Mouse (Mus musculus) layer of hippocampus, adult 11-12 months (tissue): Measurements from ENCODE around the gene Olfr152.

Experiments
- DNase-seq: peaks from one replicate; pipeline ENCODE4 v3.0.0; 2022; ENCODE audit warnings: low spot score

Olfr152 gene

DNA sequence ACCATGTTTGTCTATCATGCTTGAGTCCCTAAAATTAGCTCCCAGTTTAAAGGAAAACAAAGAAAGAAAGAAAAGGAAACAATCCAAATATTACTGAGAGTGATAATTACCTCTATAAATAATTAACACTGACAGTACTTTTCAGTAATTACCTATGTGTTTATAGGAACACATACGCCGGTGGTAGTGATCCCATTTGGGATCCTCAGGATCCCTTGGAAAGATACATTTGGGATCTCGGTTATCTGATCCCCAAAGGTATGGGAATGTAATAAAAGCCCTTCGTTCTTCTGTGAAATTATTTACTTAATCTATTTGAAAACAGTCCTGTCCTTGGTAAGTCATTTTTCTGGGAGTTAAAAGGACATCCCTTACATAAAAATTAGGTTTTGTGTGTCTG lies at the start of gene Olfr152:
Olfr152 (plus strand) TSS at position 301 of the 400 bp plus-strand sequence.
- DNase-seq, result no peak

DNA sequence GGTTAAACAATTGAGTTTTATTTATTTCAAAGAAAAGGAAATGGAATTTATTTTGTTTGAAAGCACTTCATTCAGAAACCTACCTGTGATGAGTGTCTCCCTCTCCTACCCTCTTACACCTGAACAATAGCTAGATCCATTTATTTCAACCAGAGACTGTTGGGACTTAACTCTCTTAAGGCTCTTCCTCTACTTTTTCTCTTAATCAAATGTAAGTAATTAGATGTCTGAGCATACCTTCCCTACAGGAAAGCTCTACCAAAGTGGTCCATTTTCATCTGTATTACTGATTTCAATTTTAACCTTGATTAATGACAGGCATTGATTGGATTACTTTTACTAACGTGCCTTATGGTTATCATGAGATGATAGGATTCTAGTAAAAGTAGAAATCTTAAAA lies 39.4 kb upstream of the Olfr152 start, which contains the start of gene Olfr1138:
Olfr1138 (minus strand) TSS at position 101 of the 400 bp plus-strand sequence.
- DNase-seq, result no peak

DNA sequence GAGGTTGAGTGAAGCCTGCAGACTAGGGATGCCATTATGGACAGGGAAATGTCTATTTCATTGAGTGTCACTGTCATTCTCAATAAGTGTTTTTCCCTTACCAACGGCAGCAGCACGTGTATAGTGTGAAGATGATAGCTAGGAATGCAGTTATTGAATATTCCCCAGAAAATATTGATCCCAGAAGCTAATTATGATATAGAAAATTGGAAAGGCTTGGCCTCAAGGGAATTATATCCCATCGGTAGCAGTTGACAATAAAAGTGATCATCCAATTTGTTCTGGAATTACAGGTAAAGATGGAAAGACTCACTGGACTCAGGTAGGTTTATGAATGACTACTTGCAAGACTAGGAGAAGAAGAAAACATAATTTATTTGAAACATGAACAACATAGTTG lies 35.8 kb upstream of the Olfr152 start, which contains the start of gene Olfr1140:
Olfr1140 (plus strand) TSS at position 301 of the 400 bp plus-strand sequence.
- DNase-seq, result no peak

DNA sequence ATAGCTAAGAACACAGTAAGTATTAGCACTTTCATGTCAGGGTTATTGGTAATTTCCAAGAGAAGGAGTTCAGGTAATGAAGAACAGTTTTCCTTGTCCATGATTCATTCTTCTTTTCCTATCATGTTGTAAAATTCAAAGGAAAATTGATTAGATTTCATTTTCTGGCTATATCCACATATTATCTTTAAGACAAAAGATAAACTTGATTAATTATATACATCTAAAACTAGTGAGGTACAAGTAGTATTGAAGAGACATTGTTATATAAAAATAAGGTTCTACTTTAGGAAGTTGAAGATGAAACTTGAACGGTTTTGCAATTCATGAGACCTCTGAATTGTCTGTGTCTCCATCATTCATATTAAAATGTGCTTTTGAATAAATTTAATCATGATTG lies 25.4 kb upstream of the Olfr152 start, which contains the start of gene Olfr1141:
Olfr1141 (minus strand) TSS at position 101 of the 400 bp plus-strand sequence.
- no peak for DNase-seq

DNA sequence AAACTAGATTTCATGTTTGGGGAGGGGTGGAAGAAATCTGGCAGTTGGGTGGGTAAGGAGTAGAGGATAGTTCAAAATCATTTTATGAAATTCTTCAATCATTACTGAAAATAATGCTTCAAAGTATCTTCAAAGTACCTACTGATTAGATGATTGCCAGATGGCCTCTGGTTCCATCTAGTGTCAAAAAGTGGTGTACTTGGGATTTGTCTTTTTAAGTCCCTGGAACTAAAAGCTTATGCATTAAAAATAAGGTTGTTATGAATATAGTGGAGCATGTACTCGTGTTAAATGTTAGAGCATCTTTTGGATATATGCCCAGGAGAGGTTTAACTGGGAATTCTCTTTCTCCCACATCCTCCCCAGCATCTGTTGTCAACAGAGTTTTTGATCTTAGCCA lies 3.1 kb upstream of the Olfr152 start:
- no peak for DNase-seq

DNA sequence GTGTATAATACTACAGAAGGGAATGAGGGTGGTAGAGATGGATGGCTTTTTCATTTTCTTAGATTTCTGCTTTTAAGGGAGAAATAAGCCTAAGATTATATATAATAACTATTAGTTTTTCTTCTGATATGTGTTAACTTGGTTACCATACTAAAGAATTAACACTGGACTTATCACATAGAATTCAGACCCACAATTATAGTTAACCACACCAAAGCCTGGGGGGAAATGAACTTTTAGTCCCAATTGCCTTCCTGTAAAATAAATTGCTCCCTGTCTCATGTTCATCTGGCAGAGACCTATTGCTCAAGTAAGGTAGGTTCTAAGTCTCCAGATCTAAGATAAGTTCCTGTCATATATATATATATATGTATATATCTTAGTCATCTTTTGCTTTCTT lies 21.0 kb downstream of the Olfr152 start, which contains the start of gene Olfr1143:
Olfr1143 (plus strand) TSS at position 301 of the 400 bp plus-strand sequence.
- no peak for DNase-seq

DNA sequence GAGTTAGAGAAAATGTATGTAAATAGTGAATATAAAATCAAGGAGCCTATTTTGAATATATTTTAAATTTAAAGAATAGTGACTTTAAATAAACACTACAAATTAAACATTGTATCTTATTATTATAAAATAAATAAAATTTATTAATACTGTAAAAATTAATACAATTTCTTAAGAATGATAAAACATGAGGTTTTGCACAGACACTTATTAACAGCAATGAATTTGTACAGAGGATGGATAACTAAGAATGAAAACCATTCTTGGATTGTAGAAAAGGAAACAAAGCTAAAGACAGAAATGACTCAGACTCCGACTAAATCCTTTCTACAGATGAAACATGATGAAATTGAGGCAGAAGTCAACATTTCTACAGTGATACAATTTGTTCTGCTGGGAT lies 30.2 kb downstream of the Olfr152 start, which contains the start of gene Olfr1145:
Olfr1145 (plus strand) TSS at position 301 of the 400 bp plus-strand sequence.
- DNase-seq, result no peak

DNA sequence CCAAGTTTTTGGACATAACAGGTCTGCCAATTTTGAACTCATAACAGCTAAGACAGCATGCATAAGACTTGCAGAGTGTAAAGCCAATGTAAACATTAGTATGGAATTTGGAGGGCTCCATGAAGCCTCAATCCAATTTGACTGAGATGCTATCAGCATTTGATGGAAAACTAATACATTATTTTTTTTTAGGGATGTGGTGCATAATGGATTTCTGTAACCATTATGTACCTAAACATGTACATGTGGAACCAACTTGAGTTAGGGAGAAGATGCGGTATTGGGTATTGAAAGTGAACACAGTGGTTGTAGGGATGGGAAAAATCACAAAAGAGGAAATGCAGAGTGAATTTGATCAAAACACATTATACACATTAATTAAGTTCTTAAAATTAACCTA lies 51.0 kb downstream of the Olfr152 start, which contains the start of gene Olfr1148:
Olfr1148 (plus strand) TSS at position 301 of the 400 bp plus-strand sequence.
- DNase-seq, result no peak
